Mouse (Mus musculus) heart, postnatal 10 days (tissue): ENCODE data around the gene Foxp1. TPM values are rescaled to one million over a fixed set of nuclear protein-coding genes. Genes with fewer than 3 reads are reported as not detected.

Experiments used
- DNase-seq, 2 experiments: peaks; one replicate each; pipeline ENCODE4 v3.0.0; 2021
- intact Hi-C: fragments of 180-260 bp; cut with DNase I; formaldehyde crosslinking; loops from one replicate; pipeline ENCODE4 v1.15.1; 2025
- total RNA-seq, 2 experiments: library from RNA; stranded (reverse); gene quantifications; 2 replicates each; pipeline ENCODE4 v1.2.3; 2021

Gene Foxp1
- total RNA-seq, 2 experiments from 2014 or later, result 52.4 to 60.6 TPM

DNA sequence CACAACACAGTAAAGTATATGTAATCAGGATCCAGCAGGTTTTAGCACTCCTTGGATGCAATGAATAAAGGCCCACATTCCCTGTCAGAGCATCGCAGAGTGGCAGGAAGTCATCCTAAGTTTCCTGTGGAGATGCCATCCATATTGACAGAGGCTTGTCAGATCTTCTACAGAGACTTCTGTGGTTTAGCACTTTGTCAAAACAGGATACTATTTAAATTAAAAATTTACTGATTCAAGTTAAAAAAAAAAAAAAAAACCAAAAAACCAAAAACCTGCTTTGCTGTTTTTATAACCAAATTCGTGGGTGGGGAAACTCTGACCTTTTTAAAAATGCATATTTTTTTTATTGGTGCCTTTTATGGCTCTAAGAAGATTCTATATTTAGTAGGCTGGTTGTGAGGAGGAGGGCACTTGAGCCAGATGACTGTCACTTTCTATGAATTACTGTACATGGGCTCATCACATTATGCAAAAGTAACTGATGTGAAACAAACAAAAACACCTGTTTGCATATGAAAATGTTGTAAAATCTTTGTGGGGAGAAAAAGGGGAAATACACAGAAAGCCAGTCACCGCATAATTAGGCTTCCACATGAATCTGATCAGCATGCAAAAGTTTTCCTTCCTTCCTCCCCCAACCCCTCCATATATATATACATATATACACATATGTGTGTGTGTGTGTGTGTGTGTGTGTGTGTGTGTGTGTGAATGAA, 472.1 kb downstream of the Foxp1 start:
- DNase-seq, result no peak
- intact Hi-C loops, result loop anchor here (10.0 kb wide), 1 partner anchor 554 kb away; no protein-coding TSS in a partner anchor

DNA sequence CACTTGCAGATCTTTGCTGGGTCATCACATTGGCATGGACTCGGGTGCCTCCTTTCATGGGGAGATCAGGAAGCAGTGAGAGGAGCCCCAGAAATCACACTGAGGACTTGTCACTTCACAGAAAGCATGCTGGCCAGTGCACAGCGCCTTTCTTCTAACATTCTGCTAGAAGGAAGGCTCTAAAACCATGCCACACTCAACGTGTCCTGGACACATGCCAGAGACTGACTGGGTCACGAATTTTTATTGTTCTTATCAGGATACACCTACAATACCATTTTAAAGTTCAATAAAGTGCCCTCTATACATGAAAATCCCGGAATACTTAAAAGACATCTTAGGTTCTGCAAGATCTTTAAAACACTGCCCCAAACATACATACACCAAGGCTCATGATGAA, 475.2 kb downstream of the Foxp1 start:
- intact Hi-C loops, result no loop called here
- no peak for DNase-seq

- intact Hi-C loops, result no loop called here
Measured at GRCm38 (mm10) chr6:99045845-99046788, 476.4 kb downstream of the Foxp1 start.

DNA sequence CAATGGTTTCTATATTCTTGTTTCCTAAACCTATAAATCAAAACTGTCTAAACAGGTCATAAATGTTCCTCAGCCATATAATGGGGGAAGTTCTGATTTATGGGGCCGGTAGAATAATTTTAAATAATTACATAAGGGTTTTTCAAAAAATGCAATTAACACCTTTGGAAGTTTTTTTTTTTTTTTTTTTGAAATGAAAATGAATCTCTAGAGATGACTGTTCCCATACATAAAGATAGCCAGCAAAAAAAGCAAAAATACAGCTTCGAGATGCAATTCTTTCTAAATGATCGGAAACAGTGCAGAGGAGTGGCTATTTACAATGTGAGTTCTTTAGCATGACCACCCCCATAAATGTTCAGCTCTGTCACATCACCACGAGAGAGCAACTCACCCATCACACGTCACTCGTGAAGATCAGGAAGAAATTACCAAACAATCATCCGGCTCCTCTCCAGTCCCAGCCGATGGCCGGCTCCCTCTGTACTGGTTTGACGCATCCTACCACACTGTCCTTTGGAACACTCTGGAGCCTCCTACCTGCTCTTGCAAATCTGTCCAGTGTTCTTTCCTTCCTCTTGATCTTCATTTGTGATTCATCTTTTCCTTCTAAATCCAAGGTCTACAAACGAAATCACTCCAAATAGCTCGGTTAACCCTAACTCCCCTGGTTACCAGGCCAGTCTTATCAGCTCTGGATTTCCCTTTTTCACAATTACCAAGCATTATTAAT, 478.4 kb downstream of the Foxp1 start:
- intact Hi-C loops, result no loop called here
- DNase-seq, result no peak

More at GRCm38 (mm10) chr6:99045845-99046788, 476.4 kb downstream of the Foxp1 start:
- no peak for DNase-seq

GRCm38 (mm10) chr6:99043226-99043625, 479.3 kb downstream of the Foxp1 start:
- peak in 1 of 2 experiments; percentile 48 for DNase-seq
- intact Hi-C loops, result no loop called here

DNA sequence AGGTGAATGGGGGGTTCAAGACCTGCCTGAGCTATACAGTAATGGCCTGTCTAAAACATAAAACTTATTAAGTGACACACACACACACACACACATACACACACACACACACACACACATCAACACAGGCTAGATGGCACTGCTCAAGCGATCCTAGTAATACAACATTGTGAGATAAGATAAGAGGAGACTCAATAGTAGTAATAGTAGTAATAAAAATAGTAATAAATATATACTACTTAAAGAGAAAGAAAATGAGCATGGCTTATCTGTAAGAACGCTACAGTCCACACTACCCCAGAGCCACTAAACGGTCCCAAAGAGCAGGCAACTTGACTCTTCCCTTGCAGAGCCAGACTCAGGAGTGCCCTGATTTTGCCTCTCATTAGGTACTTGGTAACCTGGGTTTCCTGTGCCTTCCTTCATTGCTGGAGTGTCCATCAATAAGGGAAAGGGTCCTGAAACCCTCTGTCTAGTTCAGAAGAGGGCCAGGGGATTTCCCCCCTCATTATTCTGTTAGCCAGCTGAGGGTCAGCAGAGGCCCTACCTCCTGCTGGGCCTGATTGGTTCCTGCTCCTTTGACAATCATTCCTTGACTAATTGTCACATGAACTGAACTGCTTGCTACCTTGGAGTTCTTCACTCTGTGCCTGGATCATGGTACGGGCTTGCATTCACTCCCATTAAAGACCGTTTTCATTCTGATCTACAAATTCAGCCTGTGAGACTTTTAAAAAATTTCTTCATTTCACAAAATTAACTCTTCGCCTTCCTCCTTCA, 480.2 kb downstream of the Foxp1 start:
- intact Hi-C loops, result no loop called here
- no peak for DNase-seq

GRCm38 (mm10) chr6:99038977-99039376, 483.5 kb downstream of the Foxp1 start:
- no peak for DNase-seq
- intact Hi-C loops, result no loop called here

- DNase-seq, result no peak
- intact Hi-C loops, result no loop called here
Measured at GRCm38 (mm10) chr6:99035459-99036375, 486.8 kb downstream of the Foxp1 start.

- DNase-seq, result no peak
- intact Hi-C loops, result loop anchor here (5.0 kb wide), 1 partner anchor 506 kb away; no protein-coding TSS in a partner anchor
Measured at GRCm38 (mm10) chr6:99033062-99033461, 489.5 kb downstream of the Foxp1 start.

DNA sequence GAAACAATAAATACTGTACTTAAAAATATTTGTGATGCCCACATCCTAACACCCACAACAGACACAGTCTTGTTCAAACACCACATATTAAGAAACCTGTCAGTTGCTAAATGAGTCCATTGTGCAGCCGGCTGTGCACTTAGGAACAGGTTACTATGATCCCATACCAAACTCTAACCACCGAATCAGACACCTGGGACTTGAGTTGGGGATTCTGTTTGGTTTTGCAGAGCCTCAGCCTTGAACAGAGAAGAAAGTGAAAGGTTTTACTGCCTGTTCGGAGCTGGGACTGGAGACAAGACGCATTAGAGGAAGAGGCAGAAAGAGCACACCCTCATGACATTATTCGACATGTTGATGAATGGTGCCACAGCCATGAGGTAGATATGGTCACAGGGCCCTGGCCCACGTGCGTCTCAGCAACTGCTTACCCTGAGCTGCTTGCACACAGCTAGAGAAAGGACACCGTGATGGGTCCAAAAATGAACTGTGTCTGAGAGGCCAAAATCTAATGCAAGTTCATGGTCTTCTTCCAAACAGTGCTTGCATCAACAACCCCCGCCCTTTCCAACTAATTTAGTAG, 491.1 kb downstream of the Foxp1 start:
- no peak for DNase-seq
- intact Hi-C loops, result loop anchor here (5.0 kb wide), 1 partner anchor 504 kb away; no protein-coding TSS in a partner anchor

DNA sequence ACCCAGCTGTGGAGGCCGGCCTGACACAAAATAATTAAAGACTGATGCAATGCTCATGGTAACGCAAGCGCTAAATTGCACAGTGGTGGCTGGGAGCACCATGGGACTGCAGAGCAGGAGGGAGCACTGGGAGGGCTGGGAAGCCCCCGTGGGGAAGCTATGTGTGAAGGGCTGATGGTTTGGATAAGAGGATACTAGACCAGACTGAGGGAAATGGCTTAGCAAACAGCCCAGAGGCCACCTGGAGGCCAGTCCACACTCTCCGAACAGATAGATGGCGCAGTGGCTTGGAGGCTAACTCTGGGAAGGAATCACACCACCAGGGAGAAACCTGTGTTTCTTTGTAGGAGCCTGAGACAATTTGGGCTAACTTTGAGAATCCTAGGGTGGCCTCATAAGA, 492.3 kb downstream of the Foxp1 start:
- intact Hi-C loops, result loop anchor here (5.0 kb wide), 1 partner anchor 503 kb away; no protein-coding TSS in a partner anchor
- DNase-seq, result no peak

GRCm38 (mm10) chr6:99029438-99029837, 493.1 kb downstream of the Foxp1 start:
- intact Hi-C loops, result loop anchor here (2.0 to 5.0 kb wide), 3 partner anchors 65 to 493 kb away; partner anchors contain the start of gene Foxp1
- DNase-seq, result no peak

GRCm38 (mm10) chr6:99028989-99029305, 493.6 kb downstream of the Foxp1 start:
- no peak for DNase-seq

GRCm38 (mm10) chr6:99028161-99028988, 494.1 kb downstream of the Foxp1 start:
- intact Hi-C loops, result loop anchor here (2.0 to 5.0 kb wide), 3 partner anchors 66 to 494 kb away; partner anchors contain the start of gene Foxp1
- DNase-seq, result peak; percentile 73 to 79

More at GRCm38 (mm10) chr6:99028989-99029305, 493.6 kb downstream of the Foxp1 start:
- intact Hi-C loops, result loop anchor here (2.0 to 5.0 kb wide), 3 partner anchors 66 to 493 kb away; partner anchors contain the start of gene Foxp1

- intact Hi-C loops, result loop anchor here (2.0 to 5.0 kb wide), 4 partner anchors 55 to 495 kb away; partner anchors contain the start of gene Foxp1
- no peak for DNase-seq
Measured at GRCm38 (mm10) chr6:99027542-99028160, 494.9 kb downstream of the Foxp1 start.

GRCm38 (mm10) chr6:99026635-99027541, 495.6 kb downstream of the Foxp1 start:
- intact Hi-C loops, result loop anchor here (2.0 to 5.0 kb wide), 3 partner anchors 54 to 495 kb away; partner anchors contain the start of gene Foxp1
- DNase-seq, result peak; percentile 50 to 53
